Mouse (Mus musculus) midbrain, embryonic 10.5 days (tissue): ENCODE measurements around the gene Xylt1. TPM values are rescaled to one million over a fixed set of nuclear protein-coding genes. Genes with fewer than 3 reads are reported as not detected.

Source experiments
- DNase-seq: peaks from one replicate; pipeline ENCODE4 v3.0.0-alpha.2; 2017; ENCODE audit warnings: low spot score
- H3K27ac ChIP-seq: fragments of 300-500 bp; sonication (generic); replicated peaks from 2 replicates; pipeline ENCODE4 v1.5.1; 2016; ENCODE audit warnings: mild to moderate bottlenecking
- H3K27me3 ChIP-seq: fragments of 300-500 bp; sonication (generic); 2 replicates; pipeline ENCODE4 v1.6.1; 2016; ENCODE audit warnings: low read depth, mild to moderate bottlenecking; ENCODE audit not compliant: poor library complexity, severe bottlenecking
- H3K36me3 ChIP-seq: fragments of 300-500 bp; sonication (generic); 2 replicates; pipeline ENCODE4 v1.6.1; 2016; ENCODE audit warnings: mild to moderate bottlenecking, moderate library complexity
- H3K4me1 ChIP-seq: fragments of 300-500 bp; sonication (generic); 2 replicates; pipeline ENCODE4 v1.6.1; 2016
- H3K4me3 ChIP-seq: fragments of 300-500 bp; sonication (generic); 2 replicates; pipeline ENCODE4 v1.5.1; 2016; ENCODE audit warnings: mild to moderate bottlenecking, moderate library complexity
- H3K9me3 ChIP-seq: fragments of 300-500 bp; sonication (generic); replicated peaks from 2 replicates; pipeline ENCODE4 v1.6.1; 2016; ENCODE audit warnings: mild to moderate bottlenecking
- WGBS: fragments of 180-500 bp; shearing (Covaris S2); methylation state at CpG from one replicate; pipeline ENCODE4 v1.1.7; 2016; 5-methylcytosine and 5-hydroxymethylcytosine counted together
- polyA plus RNA-seq: library from polyadenylated mRNA; unstranded; fragments of >200 nt; fragmentation: Nextera tagmentation; extraction: Ambion mirVana; gene quantifications from 2 replicates; pipeline ENCODE4 v1.2.1, GENCODE M21; 2016

Xylt1 gene
- 0.91 and 1.0 TPM in 2 replicates for polyA plus RNA-seq

DNA sequence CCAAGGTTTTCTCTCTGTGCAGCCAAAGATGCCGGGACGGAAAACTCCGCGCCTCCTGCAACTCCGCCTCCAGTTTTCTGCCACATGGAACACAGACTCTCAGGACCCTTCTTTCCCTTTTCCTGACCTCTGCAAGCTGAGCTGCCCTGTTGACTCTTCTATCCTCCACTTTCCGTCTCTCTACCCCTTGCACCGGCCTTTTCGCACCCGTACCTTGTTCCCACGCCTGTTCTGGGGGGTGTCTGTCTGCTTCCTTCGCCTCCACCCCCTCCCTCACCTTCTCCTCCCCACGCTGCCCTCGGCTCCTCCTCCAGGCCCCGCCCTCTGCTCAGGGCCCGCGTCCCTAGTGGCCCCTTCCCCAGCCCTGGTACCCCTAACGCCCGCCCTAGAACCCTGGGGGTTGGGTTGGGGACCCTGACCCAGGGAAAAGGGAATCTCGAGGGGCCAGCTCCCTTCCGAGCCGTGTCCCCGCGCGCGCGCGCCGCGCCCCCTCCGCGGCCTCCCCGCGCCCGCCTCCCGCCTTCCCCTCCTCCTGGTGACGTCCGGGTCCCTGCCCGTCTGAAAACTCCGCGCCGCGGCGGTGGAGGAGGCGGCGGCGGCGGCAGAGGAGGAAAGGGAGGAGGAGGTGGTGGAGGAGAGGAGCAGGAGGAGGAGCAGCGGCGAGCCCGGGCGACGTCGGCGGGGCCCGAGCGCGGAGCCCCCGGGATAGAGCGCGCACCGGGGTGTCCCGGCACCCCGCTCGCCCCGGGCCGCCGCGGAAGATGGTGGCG, at the start of gene Xylt1:
Xylt1 (plus strand) TSS at position 562 of the 770 bp plus-strand sequence.
- Histone ChIP-seq H3K27ac (peak within 1 kb of the TSS; percentile 92), H3K36me3 (no peaks in the 10 kb centered on the region), H3K4me1 (peaks cover 32% of the 10 kb centered on the region), H3K9me3 (no peaks in the 10 kb centered on the region), H3K27me3 (peaks cover 44% of the 10 kb centered on the region), H3K4me3 (peak within 1 kb of the TSS; percentile 89)
- DNase-seq = peak; percentile 84
- WGBS = 2% methylated on average over 58 of the region's 69 CpGs

- Histone ChIP-seq H3K27me3 (no peaks in the 10 kb centered on the region), H3K4me1 (no peaks in the 10 kb centered on the region), H3K27ac (no peak overlapping the region), H3K36me3 (no peaks in the 10 kb centered on the region), H3K9me3 (0 out of 2 replicates have a peak, but pooled peaks cover 4% of the 10 kb centered on the region), H3K4me3 (no peak overlapping the region)
- no peak for DNase-seq
- 85% methylated on average over 5 of the region's 5 CpGs for WGBS
Observed at GRCm38 (mm10) chr7:117333936-117334335, 46.8 kb upstream of the Xylt1 start.

GRCm38 (mm10) chr7:117356316-117356715, 24.5 kb upstream of the Xylt1 start:
- Histone ChIP-seq H3K4me3 (no peak overlapping the region), H3K4me1 (no peaks in the 10 kb centered on the region), H3K36me3 (no peaks in the 10 kb centered on the region), H3K27me3 (no peaks in the 10 kb centered on the region), H3K27ac (no peak overlapping the region), H3K9me3 (no peaks in the 10 kb centered on the region)
- 93% methylated on average over 2 of the region's 2 CpGs for WGBS
- DNase-seq = no peak

GRCm38 (mm10) chr7:117357425-117358194, 23.2 kb upstream of the Xylt1 start:
- no peaks in the 10 kb centered on the region for H3K4me1 ChIP-seq
- no peaks in the 10 kb centered on the region for H3K9me3 ChIP-seq
- WGBS = 94% methylated on average over 6 of the region's 6 CpGs
- H3K27ac ChIP-seq = no peak overlapping the region
- no peaks in the 10 kb centered on the region for H3K27me3 ChIP-seq
- no peaks in the 10 kb centered on the region for H3K36me3 ChIP-seq
- no peak overlapping the region for H3K4me3 ChIP-seq
- no peak for DNase-seq

DNA sequence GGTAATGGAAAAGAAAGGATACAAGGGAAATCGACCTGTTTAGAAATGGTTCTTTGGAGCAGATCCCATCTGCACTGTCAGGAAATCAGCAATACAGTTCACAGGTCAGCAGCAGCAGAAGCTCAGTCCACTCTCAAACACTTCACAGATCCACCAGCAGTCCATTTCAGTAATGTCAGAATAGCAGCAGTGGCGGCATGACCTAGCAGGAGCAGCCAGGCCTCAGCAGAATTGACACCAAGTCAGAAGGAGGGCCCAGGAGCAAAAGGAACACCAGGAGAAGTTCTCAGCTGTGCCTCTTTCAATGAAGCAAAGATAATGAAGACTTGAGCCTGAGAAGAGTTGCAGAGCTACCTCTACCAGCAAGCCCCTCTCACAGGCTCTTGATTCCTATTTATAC, 19.5 kb upstream of the Xylt1 start:
- Histone ChIP-seq H3K9me3 (no peaks in the 10 kb centered on the region), H3K27ac (no peak overlapping the region), H3K4me3 (no peak overlapping the region), H3K27me3 (no peaks in the 10 kb centered on the region), H3K4me1 (no peaks in the 10 kb centered on the region), H3K36me3 (no peaks in the 10 kb centered on the region)
- WGBS = 96% methylated on average over 2 of the region's 2 CpGs
- no peak for DNase-seq

- H3K27ac ChIP-seq = no peak overlapping the region
- no peaks in the 10 kb centered on the region for H3K36me3 ChIP-seq
- no peaks in the 10 kb centered on the region for H3K27me3 ChIP-seq
- no peak for DNase-seq
- H3K4me1 ChIP-seq = no peaks in the 10 kb centered on the region
- no peak overlapping the region for H3K4me3 ChIP-seq
- 91% methylated on average over 4 of the region's 4 CpGs for WGBS
- no peaks in the 10 kb centered on the region for H3K9me3 ChIP-seq
Observed at GRCm38 (mm10) chr7:117362493-117362892, 18.3 kb upstream of the Xylt1 start.

- Histone ChIP-seq H3K4me1 (0 out of 2 replicates have a peak, but pooled peaks cover 7% of the 10 kb centered on the region), H3K27ac (no peak overlapping the region), H3K36me3 (no peaks in the 10 kb centered on the region), H3K27me3 (no peaks in the 10 kb centered on the region), H3K9me3 (no peaks in the 10 kb centered on the region), H3K4me3 (no peak overlapping the region)
- DNase-seq = no peak
- WGBS = 76% methylated on average over 6 of the region's 6 CpGs
Observed at GRCm38 (mm10) chr7:117368647-117369289, 12.0 kb upstream of the Xylt1 start.

- Histone ChIP-seq H3K27ac (no peak overlapping the region), H3K4me3 (no peak overlapping the region), H3K36me3 (no peaks in the 10 kb centered on the region), H3K4me1 (0 out of 2 replicates have a peak, but pooled peaks cover 7% of the 10 kb centered on the region), H3K9me3 (no peaks in the 10 kb centered on the region), H3K27me3 (no peaks in the 10 kb centered on the region)
- WGBS = 86% methylated on average over 5 of the region's 5 CpGs
- no peak for DNase-seq
Observed at GRCm38 (mm10) chr7:117369290-117369941, 11.4 kb upstream of the Xylt1 start.

DNA sequence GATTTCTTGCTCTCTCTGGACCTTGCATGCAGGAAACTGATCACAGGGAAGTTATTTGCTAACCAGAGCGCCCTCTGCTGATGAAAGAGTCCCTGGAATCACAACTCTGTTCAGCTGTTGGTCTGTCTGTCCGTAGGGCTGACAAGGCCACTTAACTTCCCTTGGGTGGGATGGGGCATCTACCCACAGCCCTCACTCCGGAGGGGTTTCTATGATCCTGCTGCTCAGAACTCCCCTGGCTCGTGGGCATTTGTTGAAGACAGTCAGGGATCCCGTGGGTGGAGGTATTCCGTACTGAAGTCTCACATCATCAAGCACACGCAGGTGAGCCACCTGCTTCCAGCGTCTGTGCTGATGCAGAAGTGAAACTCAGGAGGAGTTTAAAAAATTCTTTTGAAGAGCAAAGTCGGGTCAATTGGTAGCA, 4.9 kb upstream of the Xylt1 start:
- DNase-seq = peak; percentile 65
- WGBS = 38% methylated on average over 9 of the region's 9 CpGs
- H3K27ac ChIP-seq = no peak overlapping the region

GRCm38 (mm10) chr7:117377138-117377537, 3.6 kb upstream of the Xylt1 start:
- Histone ChIP-seq H3K27ac (no peak overlapping the region), H3K4me3 (no peak overlapping the region), H3K36me3 (no peaks in the 10 kb centered on the region), H3K4me1 (peaks cover 16% of the 10 kb centered on the region), H3K9me3 (no peaks in the 10 kb centered on the region), H3K27me3 (peaks cover 33% of the 10 kb centered on the region)
- 86% methylated on average over 3 of the region's 3 CpGs for WGBS
- no peak for DNase-seq

More for the DNA sequence above, 4.9 kb upstream of the Xylt1 start:
- peaks cover 31% of the 10 kb centered on the region for H3K27me3 ChIP-seq
- no peaks in the 10 kb centered on the region for H3K36me3 ChIP-seq
- H3K4me1 ChIP-seq = peaks cover 9% of the 10 kb centered on the region
- H3K4me3 ChIP-seq = no peak overlapping the region
- no peaks in the 10 kb centered on the region for H3K9me3 ChIP-seq

- WGBS = 7% methylated on average over 7 of the region's 7 CpGs
- peak; percentile 19 for DNase-seq
- H3K9me3 ChIP-seq = no peaks in the 10 kb centered on the region
- peaks cover 32% of the 10 kb centered on the region for H3K4me1 ChIP-seq
- H3K27ac ChIP-seq = peak overlapping the region; percentile 92
- H3K4me3 ChIP-seq = peak overlapping the region; percentile 89
- H3K27me3 ChIP-seq = peaks cover 44% of the 10 kb centered on the region
- no peaks in the 10 kb centered on the region for H3K36me3 ChIP-seq
Observed at GRCm38 (mm10) chr7:117380036-117380417, 752 bp upstream of the Xylt1 start.
